Mouse (Mus musculus): Measurements from ENCODE around the gene Pgd. TPM values are rescaled to one million over a fixed set of nuclear protein-coding genes. Genes with fewer than 3 reads are reported as not detected.

Pgd gene
- total and polyA plus RNA-seq, 3 experiments: 225 to 340 (median 255) TPM

- no peak for DNase-seq
Measured at GRCm38 (mm10) chr4:149168016-149168415, 1.4 kb upstream of the Pgd start.

- DNase-seq: no peak
Measured at GRCm38 (mm10) chr4:149166957-149167611, 513 bp upstream of the Pgd start.

GRCm38 (mm10) chr4:149164150-149164549 lies 2.4 kb downstream of the Pgd start:
- DNase-seq: no peak

- no peak for DNase-seq
Measured at GRCm38 (mm10) chr4:149163196-149163595, 3.4 kb downstream of the Pgd start.

GRCm38 (mm10) chr4:149161166-149161565 lies 5.4 kb downstream of the Pgd start:
- peak; percentile 66 for DNase-seq

- no peak for DNase-seq
Measured at GRCm38 (mm10) chr4:149159891-149160290, 6.7 kb downstream of the Pgd start.

GRCm38 (mm10) chr4:149159203-149159602 lies 7.4 kb downstream of the Pgd start:
- DNase-seq: no peak

GRCm38 (mm10) chr4:149157415-149157973 lies 9.1 kb downstream of the Pgd start:
- DNase-seq: no peak

GRCm38 (mm10) chr4:149155711-149156110 lies 10.9 kb downstream of the Pgd start:
- peak; percentile 68 for DNase-seq

- no peak for DNase-seq
Measured at GRCm38 (mm10) chr4:149154859-149155258, 11.7 kb downstream of the Pgd start.

- no peak for DNase-seq
Measured at GRCm38 (mm10) chr4:149150721-149151120, 15.8 kb downstream of the Pgd start.

GRCm38 (mm10) chr4:149150256-149150655 lies 16.3 kb downstream of the Pgd start:
- DNase-seq: peak; percentile 78

- DNase-seq: peak; percentile 88
Measured at GRCm38 (mm10) chr4:149149611-149150010, 17.0 kb downstream of the Pgd start.

GRCm38 (mm10) chr4:149149196-149149595 lies 17.4 kb downstream of the Pgd start:
- DNase-seq: no peak

- DNase-seq: no peak
Measured at GRCm38 (mm10) chr4:149148084-149148483, 18.5 kb downstream of the Pgd start.

GRCm38 (mm10) chr4:149147528-149147927 lies 19.0 kb downstream of the Pgd start:
- DNase-seq: no peak

GRCm38 (mm10) chr4:149145151-149145550 lies 21.4 kb downstream of the Pgd start:
- DNase-seq: no peak

- peak; percentile 85 for DNase-seq
Measured at GRCm38 (mm10) chr4:149144459-149144858, 22.1 kb downstream of the Pgd start.

GRCm38 (mm10) chr4:149143594-149143993 lies 23.0 kb downstream of the Pgd start:
- DNase-seq: no peak

GRCm38 (mm10) chr4:149138515-149138914 lies 28.1 kb downstream of the Pgd start:
- DNase-seq: no peak

- peak; percentile 90 for DNase-seq
Measured at GRCm38 (mm10) chr4:149136982-149137770, 29.4 kb downstream of the Pgd start, which contains the start of gene Cenps. Gene Cenps, minus strand, starts transcription at chr4:149137629.

- no peak for DNase-seq
Measured at GRCm38 (mm10) chr4:149136116-149136850, 30.3 kb downstream of the Pgd start.
